Mouse (Mus musculus) embryonic fibroblast, embryonic 13.5 days (primary cell): Measurements from ENCODE around the gene Tmem248.

Source experiments
- CTCF ChIP-seq: IDR thresholded peaks from 2 replicates; pipeline ENCODE4 v1.5.1; 2011; ENCODE audit warnings: mild to moderate bottlenecking, control low read depth, low read length, moderate library complexity, borderline replicate concordance; ENCODE audit not compliant: insufficient read depth
- POLR2A ChIP-seq: IDR thresholded peaks from 2 replicates; pipeline ENCODE4 v1.6.1; 2011; ENCODE audit warnings: low read depth, mild to moderate bottlenecking, control low read depth, low read length, moderate library complexity

DNA sequence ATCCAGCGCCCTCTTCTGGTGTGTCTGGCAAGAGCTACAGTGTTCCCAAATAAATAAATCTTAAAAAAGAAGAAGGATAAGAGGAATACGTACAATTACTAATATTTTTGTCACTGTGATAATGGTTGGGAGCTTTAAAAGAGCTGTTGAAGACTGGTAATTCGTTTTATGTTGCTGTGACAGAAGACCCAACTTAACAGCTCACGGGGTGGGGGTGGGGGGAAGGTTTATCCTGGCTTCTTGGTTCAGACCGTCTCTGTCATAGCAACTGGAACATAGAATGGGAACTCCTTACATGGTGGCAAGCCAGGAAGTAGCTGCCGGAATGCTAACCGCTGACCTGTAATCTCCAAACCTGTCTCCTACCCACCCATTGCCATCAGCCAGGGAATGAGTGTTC, at the start of gene Tmem248:
- no peak for TF ChIP-seq POLR2A
- no peak for TF ChIP-seq CTCF
